Mouse (Mus musculus): Measurements from ENCODE around the gene Gm3646.

DNA sequence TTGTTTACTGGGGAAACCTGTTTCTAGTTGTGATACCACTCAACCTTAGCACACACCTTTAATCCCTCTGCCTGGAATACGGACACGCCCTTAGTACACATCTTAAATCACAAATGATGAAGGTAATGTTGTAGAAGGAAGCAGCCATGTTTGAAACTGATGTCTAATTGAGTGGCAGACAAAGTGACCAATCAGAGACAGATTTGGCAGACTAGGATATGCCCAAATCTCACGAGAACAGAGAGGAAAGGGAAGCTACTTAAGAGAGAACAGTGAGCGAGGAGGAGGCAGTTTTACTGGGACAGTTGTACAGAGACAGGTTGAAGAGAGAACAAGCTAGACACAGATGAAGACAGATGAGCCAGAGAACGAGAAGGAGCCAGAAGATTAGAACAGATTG lies 10.6 kb upstream of the Gm3646 start:
- no peak for TF ChIP-seq CTCF (IDR thresholded peaks at IDR 0.05)
- TF ChIP-seq POLR2A (IDR thresholded peaks at IDR 0.05; ENCODE audit: insufficient read depth, low read depth, low read length), result no peak
- TF ChIP-seq EP300 (IDR thresholded peaks at IDR 0.05; ENCODE audit: insufficient read depth, low read depth, low read length), result no peak

All from heart, adult 2 months (tissue).